Mouse (Mus musculus) heart, adult 8-10 months (tissue): Measurements from ENCODE around the gene Dot1l. TPM values are rescaled to one million over a fixed set of nuclear protein-coding genes. Genes with fewer than 3 reads are reported as not detected.
A peak's percentile ranks its signal among the peaks of the same experiment; 100 is the strongest.

ENCODE experiments used
- DNase-seq: peaks from one replicate; pipeline ENCODE4 v3.0.0; 2022; ENCODE audit warnings: low spot score
- total RNA-seq, 4 experiments: library from RNA; stranded (reverse); gene quantifications; 2 replicates each; pipeline ENCODE4 v1.2.4; 2022

Gene Dot1l
- total RNA-seq, 4 experiments from 2014 or later: 13.3 to 24.1 (median 19.8) TPM

GRCm38 (mm10) chr10:80757717-80758116, 2.7 kb downstream of the Dot1l start:
- peak; percentile 85 for DNase-seq

- DNase-seq: no peak
These were observed 3.6 kb downstream of the Dot1l start for GRCm38 (mm10) chr10:80758651-80759050.

- no peak for DNase-seq
These were observed 5.9 kb downstream of the Dot1l start for GRCm38 (mm10) chr10:80760596-80761524.

- no peak for DNase-seq
These were observed 6.8 kb downstream of the Dot1l start for GRCm38 (mm10) chr10:80761821-80762220.

- DNase-seq: no peak
These were observed 8.5 kb downstream of the Dot1l start for GRCm38 (mm10) chr10:80763502-80763901.

- no peak for DNase-seq
These were observed 10.7 kb downstream of the Dot1l start for GRCm38 (mm10) chr10:80765746-80766145.

- no peak for DNase-seq
These were observed 11.3 kb downstream of the Dot1l start for GRCm38 (mm10) chr10:80766161-80766815.

- no peak for DNase-seq
These were observed 13.4 kb downstream of the Dot1l start for GRCm38 (mm10) chr10:80768365-80768764.

GRCm38 (mm10) chr10:80773816-80774215, 18.8 kb downstream of the Dot1l start:
- DNase-seq: no peak

- DNase-seq: peak; percentile 81
These were observed 19.5 kb downstream of the Dot1l start for GRCm38 (mm10) chr10:80774549-80774948.

- no peak for DNase-seq
These were observed 20.0 kb downstream of the Dot1l start for GRCm38 (mm10) chr10:80774981-80775380.

GRCm38 (mm10) chr10:80775731-80776130, 20.7 kb downstream of the Dot1l start:
- DNase-seq: no peak

GRCm38 (mm10) chr10:80776358-80776869, 21.4 kb downstream of the Dot1l start:
- DNase-seq: no peak

GRCm38 (mm10) chr10:80777123-80777522, 22.1 kb downstream of the Dot1l start:
- DNase-seq: no peak

- DNase-seq: no peak
These were observed 24.6 kb downstream of the Dot1l start for GRCm38 (mm10) chr10:80779565-80779964.

GRCm38 (mm10) chr10:80784302-80784701, 29.3 kb downstream of the Dot1l start:
- no peak for DNase-seq

- no peak for DNase-seq
These were observed 29.9 kb downstream of the Dot1l start for GRCm38 (mm10) chr10:80784871-80785270.

GRCm38 (mm10) chr10:80785963-80786362, 31.0 kb downstream of the Dot1l start:
- no peak for DNase-seq

GRCm38 (mm10) chr10:80787517-80787916, 32.5 kb downstream of the Dot1l start:
- peak; percentile 55 for DNase-seq

- DNase-seq: no peak
These were observed 35.9 kb downstream of the Dot1l start for GRCm38 (mm10) chr10:80790761-80791404.

GRCm38 (mm10) chr10:80791476-80792174, 36.6 kb downstream of the Dot1l start:
- no peak for DNase-seq
